Mouse (Mus musculus): ENCODE results near the gene Mga. TPM values are rescaled to one million over a fixed set of nuclear protein-coding genes. Genes with fewer than 3 reads are reported as not detected.

The Mga gene
- polyA plus RNA-seq (2015; fragmentation: Illumina TruSeq; extraction: RNeasy Lipid Tissue Mini Kit (QIAGEN cat#74804); ENCODE audit: insufficient read depth, low read depth, low replicate concordance): 5.8 TPM

GRCm38 (mm10) chr2:119897090-119897732, at the start of gene Mga:
TSS of gene Mga (plus strand) at chr2:119897228.

GRCm38 (mm10) chr2:119972537-119972879, 75.5 kb downstream of the Mga start, which contains the start of gene Mapkbp1:
TSS of gene Mapkbp1 (plus strand) at chr2:119972699.

Other genes starting within 250 kb of the Mga start
- 5.4 TPM for gene Ndufaf1, start 234.4 kb upstream of the Mga start, polyA plus RNA-seq (2015; fragmentation: Illumina TruSeq; extraction: RNeasy Lipid Tissue Mini Kit (QIAGEN cat#74804); ENCODE audit: insufficient read depth, low read depth, low replicate concordance)
- gene Rtf1, start 222.2 kb upstream of the Mga start, polyA plus RNA-seq (2015; fragmentation: Illumina TruSeq; extraction: RNeasy Lipid Tissue Mini Kit (QIAGEN cat#74804); ENCODE audit: insufficient read depth, low read depth, low replicate concordance): 4.5 TPM
- 0.76 TPM for gene Itpka, start 154.9 kb upstream of the Mga start, polyA plus RNA-seq (2015; fragmentation: Illumina TruSeq; extraction: RNeasy Lipid Tissue Mini Kit (QIAGEN cat#74804); ENCODE audit: insufficient read depth, low read depth, low replicate concordance)
- 2.2 TPM for gene Ltk, start 136.8 kb upstream of the Mga start, polyA plus RNA-seq (2015; fragmentation: Illumina TruSeq; extraction: RNeasy Lipid Tissue Mini Kit (QIAGEN cat#74804); ENCODE audit: insufficient read depth, low read depth, low replicate concordance)
- 3.6 TPM for gene Rpap1, start 109.7 kb upstream of the Mga start, polyA plus RNA-seq (2015; fragmentation: Illumina TruSeq; extraction: RNeasy Lipid Tissue Mini Kit (QIAGEN cat#74804); ENCODE audit: insufficient read depth, low read depth, low replicate concordance)
- 1.5 TPM for gene Tyro3, start 99.5 kb upstream of the Mga start, polyA plus RNA-seq (2015; fragmentation: Illumina TruSeq; extraction: RNeasy Lipid Tissue Mini Kit (QIAGEN cat#74804); ENCODE audit: insufficient read depth, low read depth, low replicate concordance)
- 2.0 TPM for gene Mapkbp1, start 75.5 kb downstream of the Mga start, polyA plus RNA-seq (2015; fragmentation: Illumina TruSeq; extraction: RNeasy Lipid Tissue Mini Kit (QIAGEN cat#74804); ENCODE audit: insufficient read depth, low read depth, low replicate concordance)
- 1.7 TPM for gene Jmjd7, start 130.3 kb downstream of the Mga start, polyA plus RNA-seq (2015; fragmentation: Illumina TruSeq; extraction: RNeasy Lipid Tissue Mini Kit (QIAGEN cat#74804); ENCODE audit: insufficient read depth, low read depth, low replicate concordance)
- 1.5 TPM for gene Gm28042, start 130.3 kb downstream of the Mga start, polyA plus RNA-seq (2015; fragmentation: Illumina TruSeq; extraction: RNeasy Lipid Tissue Mini Kit (QIAGEN cat#74804); ENCODE audit: insufficient read depth, low read depth, low replicate concordance)
- 0.22 TPM for gene Pla2g4b, start 136.2 kb downstream of the Mga start, polyA plus RNA-seq (2015; fragmentation: Illumina TruSeq; extraction: RNeasy Lipid Tissue Mini Kit (QIAGEN cat#74804); ENCODE audit: insufficient read depth, low read depth, low replicate concordance)